Mouse (Mus musculus) lung, embryonic 16.5 days (tissue): ENCODE data around the gene Gpr12. TPM values are rescaled to one million over a fixed set of nuclear protein-coding genes. Genes with fewer than 3 reads are reported as not detected.

Experiments
- ATAC-seq: fragments of 200-750 bp; cut with Nextera tagmentation; 2 replicates; pipeline ENCODE4 v1.8.0; 2017; ENCODE audit warnings: low read depth, mild to moderate bottlenecking, moderate library complexity
- H3K27ac ChIP-seq: fragments of 300-500 bp; sonication (generic); 2 replicates; pipeline ENCODE4 v1.5.1; 2014; ENCODE audit warnings: mild to moderate bottlenecking, control low read depth, low read length
- H3K27me3 ChIP-seq: fragments of 300-500 bp; sonication (generic); 2 replicates; pipeline ENCODE4 v1.6.1; 2014; ENCODE audit warnings: low read depth, low read length, mixed read lengths; ENCODE audit not compliant: control insufficient read depth, insufficient read depth
- H3K36me3 ChIP-seq: fragments of 300-500 bp; sonication (generic); 2 replicates; pipeline ENCODE4 v1.6.1; 2014; ENCODE audit warnings: low read length; ENCODE audit not compliant: control insufficient read depth, insufficient read depth
- H3K4me1 ChIP-seq: fragments of 300-500 bp; sonication (generic); replicated peaks from 2 replicates; pipeline ENCODE4 v1.6.1; 2014; ENCODE audit warnings: low read length, mixed read lengths; ENCODE audit not compliant: control insufficient read depth, insufficient read depth
- H3K4me2 ChIP-seq: fragments of 300-500 bp; sonication (generic); 2 replicates; pipeline ENCODE4 v1.6.1; 2014; ENCODE audit warnings: low read depth, low read length, control low read depth
- H3K4me3 ChIP-seq: fragments of 300-500 bp; sonication (generic); 2 replicates; pipeline ENCODE4 v1.5.1; 2014; ENCODE audit warnings: mild to moderate bottlenecking, low read length, control low read depth
- H3K9ac ChIP-seq: fragments of 300-500 bp; sonication (generic); 2 replicates; pipeline ENCODE4 v1.6.1; 2014; ENCODE audit warnings: low read length, control low read depth
- H3K9me3 ChIP-seq: fragments of 300-500 bp; sonication (generic); 2 replicates; pipeline ENCODE4 v1.6.1; 2016; ENCODE audit warnings: low read length; ENCODE audit not compliant: control insufficient read depth
- WGBS: fragments of 180-500 bp; shearing (Covaris S2); extraction: QIAGEN DNeasy Blood & Tissue Kit; methylation state at CpG from one replicate; pipeline ENCODE4 v1.1.7; 2014; 5-methylcytosine and 5-hydroxymethylcytosine counted together
- polyA plus RNA-seq: library from polyadenylated mRNA; unstranded; fragments of >200 nt; fragmentation: Nextera tagmentation; extraction: Ambion mirVana; gene quantifications from 2 replicates; pipeline ENCODE4 v1.2.1, GENCODE M21; 2015

Gpr12 gene
- polyA plus RNA-seq, result not detected in 2 replicates

- H3K4me2 ChIP-seq, result peak within 1 kb of the TSS; percentile 73
- no peaks in the 10 kb centered on the region for H3K9me3 ChIP-seq
- H3K4me3 ChIP-seq, result peak within 1 kb of the TSS; percentile 47
- no peaks in the 10 kb centered on the region for H3K36me3 ChIP-seq
- no peak for ATAC-seq
- H3K4me1 ChIP-seq, result peaks cover 6% of the 10 kb centered on the region
- WGBS, result under 1% methylated on average over 49 of the region's 64 CpGs
- H3K9ac ChIP-seq, result no peak within 1 kb of the TSS
- H3K27me3 ChIP-seq, result peaks cover 42% of the 10 kb centered on the region
- H3K27ac ChIP-seq, result no peak within 1 kb of the TSS
Observed at GRCm38 (mm10) chr5:146584478-146585306, at the start of gene Gpr12. Gpr12 (minus strand) TSS chr5:146585239.

DNA sequence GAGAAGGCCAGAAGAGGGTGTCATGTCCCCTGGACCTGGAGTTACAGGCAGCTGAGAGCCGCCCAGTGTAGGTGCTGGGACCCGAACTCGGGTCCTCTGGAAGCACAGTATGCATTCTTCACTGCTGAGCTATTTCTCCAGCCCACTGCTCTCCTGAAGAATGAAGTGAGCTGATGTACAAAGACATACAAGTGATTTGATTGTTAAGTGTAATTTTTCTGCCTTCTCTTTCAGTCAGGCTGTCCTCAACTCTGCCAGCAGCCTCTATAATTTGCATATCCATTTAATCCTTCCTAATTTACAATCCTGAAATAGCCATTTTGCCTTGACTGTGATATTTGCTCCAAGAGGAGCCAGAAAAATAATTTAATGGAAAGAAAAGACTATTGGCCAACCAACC, 46.6 kb upstream of the Gpr12 start:
- H3K4me2 ChIP-seq, result no peak overlapping the region
- WGBS, result 77% methylated on average over 3 of the region's 3 CpGs

DNA sequence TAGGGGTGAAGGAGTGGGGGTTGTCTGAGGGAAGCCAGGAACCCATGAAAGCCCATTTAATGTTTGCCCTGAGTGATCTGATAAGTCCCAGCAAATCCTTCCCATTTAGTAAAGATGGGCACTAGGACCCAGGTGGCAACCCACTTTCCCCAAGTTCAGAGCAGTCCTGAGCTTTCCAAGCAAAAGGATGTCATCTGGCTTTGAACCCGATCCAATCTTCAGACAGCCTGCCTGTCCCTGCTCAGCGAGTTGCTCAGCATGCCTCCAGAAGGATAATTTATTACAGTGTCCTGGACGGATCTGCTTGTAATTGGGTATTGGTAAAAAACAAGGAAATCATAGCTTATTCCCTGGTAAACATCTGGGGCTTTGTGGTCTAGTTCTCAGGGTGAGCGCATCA, 45.9 kb upstream of the Gpr12 start:
- Histone ChIP-seq H3K9ac (no peak overlapping the region), H3K9me3 (no peaks in the 10 kb centered on the region), H3K4me2 (no peak overlapping the region), H3K36me3 (no peaks in the 10 kb centered on the region), H3K27ac (no peak overlapping the region), H3K27me3 (no peaks in the 10 kb centered on the region), H3K4me1 (no peaks in the 10 kb centered on the region), H3K4me3 (no peak overlapping the region)
- 23% methylated on average over 4 of the region's 4 CpGs for WGBS
- ATAC-seq, result no peak

More for the DNA sequence above, 46.6 kb upstream of the Gpr12 start:
- H3K36me3 ChIP-seq, result no peaks in the 10 kb centered on the region
- H3K27me3 ChIP-seq, result no peaks in the 10 kb centered on the region
- no peak overlapping the region for H3K27ac ChIP-seq
- no peak overlapping the region for H3K4me3 ChIP-seq
- no peak for ATAC-seq
- H3K9ac ChIP-seq, result no peak overlapping the region
- no peaks in the 10 kb centered on the region for H3K9me3 ChIP-seq
- no peaks in the 10 kb centered on the region for H3K4me1 ChIP-seq

GRCm38 (mm10) chr5:146629636-146630035, 44.6 kb upstream of the Gpr12 start:
- Histone ChIP-seq H3K4me3 (no peak overlapping the region), H3K36me3 (no peaks in the 10 kb centered on the region), H3K4me2 (no peak overlapping the region), H3K9me3 (no peaks in the 10 kb centered on the region), H3K27me3 (no peaks in the 10 kb centered on the region), H3K9ac (no peak overlapping the region), H3K27ac (no peak overlapping the region), H3K4me1 (no peaks in the 10 kb centered on the region)
- ATAC-seq, result no peak
- WGBS, result 71% methylated on average over 10 of the region's 10 CpGs

- Histone ChIP-seq H3K36me3 (no peaks in the 10 kb centered on the region), H3K9me3 (no peaks in the 10 kb centered on the region), H3K27me3 (no peaks in the 10 kb centered on the region), H3K4me1 (no peaks in the 10 kb centered on the region), H3K4me3 (no peak overlapping the region), H3K4me2 (no peak overlapping the region), H3K9ac (no peak overlapping the region), H3K27ac (no peak overlapping the region)
- WGBS, result 62% methylated on average over 1 of the region's 1 CpGs
- no peak for ATAC-seq
Observed at GRCm38 (mm10) chr5:146628804-146629203, 43.8 kb upstream of the Gpr12 start.

GRCm38 (mm10) chr5:146627901-146628300, 42.9 kb upstream of the Gpr12 start:
- Histone ChIP-seq H3K4me1 (no peaks in the 10 kb centered on the region), H3K27me3 (no peaks in the 10 kb centered on the region), H3K4me2 (no peak overlapping the region), H3K4me3 (no peak overlapping the region), H3K36me3 (no peaks in the 10 kb centered on the region), H3K27ac (no peak overlapping the region), H3K9me3 (no peaks in the 10 kb centered on the region), H3K9ac (no peak overlapping the region)
- WGBS, result 43% methylated on average over 5 of the region's 5 CpGs
- no peak for ATAC-seq

- H3K9me3 ChIP-seq, result no peaks in the 10 kb centered on the region
- H3K4me1 ChIP-seq, result no peaks in the 10 kb centered on the region
- no peaks in the 10 kb centered on the region for H3K27me3 ChIP-seq
- H3K9ac ChIP-seq, result no peak overlapping the region
- no peaks in the 10 kb centered on the region for H3K36me3 ChIP-seq
- H3K4me3 ChIP-seq, result no peak overlapping the region
- 64% methylated on average over 6 of the region's 6 CpGs for WGBS
- H3K27ac ChIP-seq, result no peak overlapping the region
- H3K4me2 ChIP-seq, result no peak overlapping the region
- no peak for ATAC-seq
Observed at GRCm38 (mm10) chr5:146625635-146626311, 40.7 kb upstream of the Gpr12 start.

DNA sequence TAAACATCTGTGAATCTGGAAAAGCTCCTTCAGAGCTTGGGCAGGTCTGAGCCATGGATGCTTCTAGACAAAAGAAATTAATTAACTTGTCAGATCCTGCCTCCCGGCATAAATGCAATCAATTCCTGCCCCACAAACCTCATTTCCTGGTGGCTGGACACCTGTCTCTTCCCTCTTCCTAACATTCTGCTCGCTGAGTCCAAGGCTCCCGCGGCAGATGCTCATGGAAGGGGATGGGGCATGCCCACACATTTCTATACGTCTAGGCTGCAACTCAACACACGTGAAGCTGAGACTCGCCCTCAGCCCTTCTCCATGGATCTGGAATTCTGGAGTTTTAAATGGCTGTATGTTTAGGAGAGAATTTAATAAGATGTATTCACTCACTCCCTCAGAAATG, 26.8 kb upstream of the Gpr12 start:
- no peak overlapping the region for H3K27ac ChIP-seq
- no peaks in the 10 kb centered on the region for H3K36me3 ChIP-seq
- no peak overlapping the region for H3K9ac ChIP-seq
- no peak overlapping the region for H3K4me2 ChIP-seq
- no peaks in the 10 kb centered on the region for H3K4me1 ChIP-seq
- WGBS, result 38% methylated on average over 7 of the region's 7 CpGs
- no peaks in the 10 kb centered on the region for H3K27me3 ChIP-seq
- no peak for ATAC-seq
- H3K9me3 ChIP-seq, result no peaks in the 10 kb centered on the region
- no peak overlapping the region for H3K4me3 ChIP-seq

DNA sequence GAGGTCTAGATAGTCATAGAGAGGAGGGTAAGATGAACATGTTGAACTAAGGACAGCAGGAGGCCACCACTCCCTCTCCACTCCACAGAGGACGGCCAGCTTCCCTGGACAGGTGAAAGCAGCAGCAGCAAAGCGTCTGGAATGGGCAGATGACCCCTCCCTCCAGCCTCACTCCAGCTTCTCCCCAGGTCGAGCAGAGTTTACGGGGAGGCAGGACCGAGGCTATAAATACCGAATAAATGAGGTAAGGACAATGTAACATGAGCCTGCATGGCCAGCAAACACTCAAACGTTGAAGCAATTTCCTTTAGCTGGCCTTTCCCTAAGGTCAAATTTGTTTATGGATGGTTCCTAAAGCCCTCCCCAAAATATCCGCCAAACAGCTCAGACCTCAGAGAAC, 26.0 kb upstream of the Gpr12 start:
- 5% methylated on average over 8 of the region's 8 CpGs for WGBS
- Histone ChIP-seq H3K9ac (no peak overlapping the region), H3K27ac (no peak overlapping the region), H3K27me3 (no peaks in the 10 kb centered on the region), H3K9me3 (no peaks in the 10 kb centered on the region), H3K4me1 (no peaks in the 10 kb centered on the region), H3K4me2 (no peak overlapping the region), H3K36me3 (no peaks in the 10 kb centered on the region), H3K4me3 (no peak overlapping the region)
- ATAC-seq, result no peak
